Mouse (Mus musculus) limb, embryonic 12.5 days (tissue): ENCODE data around the gene Kdelr1. TPM values are rescaled to one million over a fixed set of nuclear protein-coding genes. Genes with fewer than 3 reads are reported as not detected.

Source experiments
- ATAC-seq: fragments of 200-750 bp; cut with Nextera tagmentation; 2 replicates; pipeline ENCODE4 v1.8.0; 2017; ENCODE audit warnings: low read depth, moderate TSS enrichment; ENCODE audit not compliant: insufficient number of reproducible peaks, insufficient read depth, low FRiP score, low TSS enrichment
- H3K27ac ChIP-seq: fragments of 300-500 bp; sonication (generic); 2 replicates; pipeline ENCODE4 v1.5.1; 2016; ENCODE audit warnings: mild to moderate bottlenecking, moderate library complexity
- H3K27me3 ChIP-seq: fragments of 300-500 bp; sonication (generic); 2 replicates; pipeline ENCODE4 v1.6.1; 2016; ENCODE audit warnings: mild to moderate bottlenecking, moderate library complexity
- H3K36me3 ChIP-seq: fragments of 300-500 bp; sonication (generic); 2 replicates; pipeline ENCODE4 v1.6.1; 2016; ENCODE audit warnings: mild to moderate bottlenecking, moderate library complexity
- H3K4me1 ChIP-seq: fragments of 300-500 bp; sonication (generic); replicated peaks from 2 replicates; pipeline ENCODE4 v1.6.1; 2016
- H3K4me2 ChIP-seq: fragments of 300-500 bp; sonication (generic); 2 replicates; pipeline ENCODE4 v1.6.1; 2016; ENCODE audit warnings: mild to moderate bottlenecking, moderate library complexity
- H3K4me3 ChIP-seq: fragments of 300-500 bp; sonication (generic); replicated peaks from 2 replicates; pipeline ENCODE4 v1.5.1; 2016; ENCODE audit warnings: mild to moderate bottlenecking
- H3K9ac ChIP-seq: fragments of 300-500 bp; sonication (generic); replicated peaks from 2 replicates; pipeline ENCODE4 v1.6.1; 2016; ENCODE audit warnings: mild to moderate bottlenecking, moderate library complexity
- H3K9me3 ChIP-seq: fragments of 300-500 bp; sonication (generic); 2 replicates; pipeline ENCODE4 v1.6.1; 2016; ENCODE audit warnings: mild to moderate bottlenecking, moderate library complexity
- WGBS: fragments of 180-500 bp; shearing (Covaris S2); methylation state at CpG from one replicate; pipeline ENCODE4 v1.1.7; 2016; 5-methylcytosine and 5-hydroxymethylcytosine counted together
- polyA plus RNA-seq: library from polyadenylated mRNA; unstranded; fragments of >200 nt; fragmentation: Nextera tagmentation; extraction: Ambion mirVana; gene quantifications from 2 replicates; pipeline ENCODE4 v1.2.1, GENCODE M21; 2016

Gene Kdelr1
- polyA plus RNA-seq, 1 experiment from 2014 or later: 65.6 TPM

GRCm38 (mm10) chr7:45917926-45918325 lies 45.4 kb downstream of the Kdelr1 start:
- ATAC-seq: no peak
- no peak overlapping the region for H3K4me3 ChIP-seq
- no peaks in the 10 kb centered on the region for H3K27me3 ChIP-seq
- peak overlapping the region; percentile 92 for H3K27ac ChIP-seq
- peak overlapping the region; percentile 63 for H3K4me2 ChIP-seq
- H3K4me1 ChIP-seq: peaks cover 66% of the 10 kb centered on the region
- H3K9me3 ChIP-seq: no peaks in the 10 kb centered on the region
- peak overlapping the region; percentile 40 for H3K9ac ChIP-seq
- 87% methylated on average over 15 of the region's 15 CpGs for WGBS
- H3K36me3 ChIP-seq: peaks cover 12% of the 10 kb centered on the region; the same call in 1 of the 2 replicates

- H3K9me3 ChIP-seq: no peaks in the 10 kb centered on the region
- ATAC-seq: no peak
- no peak overlapping the region for H3K27ac ChIP-seq
- H3K9ac ChIP-seq: no peak overlapping the region
- peaks cover 4% of the 10 kb centered on the region; the same call in 1 of the 2 replicates for H3K36me3 ChIP-seq
- no peaks in the 10 kb centered on the region for H3K27me3 ChIP-seq
- H3K4me1 ChIP-seq: peaks cover 69% of the 10 kb centered on the region
- peak overlapping the region; percentile 56; the same call in 1 of the 2 replicates for H3K4me2 ChIP-seq
- no peak overlapping the region for H3K4me3 ChIP-seq
- WGBS: 68% methylated on average over 14 of the region's 14 CpGs
Measured at GRCm38 (mm10) chr7:45919083-45919671, 46.6 kb downstream of the Kdelr1 start.

- ATAC-seq: no peak
- Histone ChIP-seq H3K4me2 (peak overlapping the region; percentile 56), H3K27me3 (no peaks in the 10 kb centered on the region), H3K4me3 (peak overlapping the region; percentile 37), H3K4me1 (peaks cover 66% of the 10 kb centered on the region), H3K9me3 (no peaks in the 10 kb centered on the region), H3K9ac (peak overlapping the region; percentile 48; the same call in 1 of the 2 replicates), H3K36me3 (peaks cover 4% of the 10 kb centered on the region; the same call in 1 of the 2 replicates), H3K27ac (no peak overlapping the region)
- WGBS: 79% methylated on average over 4 of the region's 4 CpGs
Measured at GRCm38 (mm10) chr7:45919761-45920160, 47.2 kb downstream of the Kdelr1 start.

GRCm38 (mm10) chr7:45920583-45921241 lies 48.1 kb downstream of the Kdelr1 start:
- Histone ChIP-seq H3K9ac (peak overlapping the region; percentile 48), H3K4me1 (peaks cover 60% of the 10 kb centered on the region), H3K27me3 (no peaks in the 10 kb centered on the region), H3K4me2 (peak overlapping the region; percentile 56), H3K27ac (peak overlapping the region; percentile 76), H3K4me3 (peak overlapping the region; percentile 37), H3K36me3 (peaks cover 4% of the 10 kb centered on the region; the same call in 1 of the 2 replicates), H3K9me3 (peaks cover 4% of the 10 kb centered on the region; the same call in 1 of the 2 replicates)
- 35% methylated on average over 9 of the region's 9 CpGs for WGBS
- ATAC-seq: no peak

GRCm38 (mm10) chr7:45921242-45921621 lies 48.7 kb downstream of the Kdelr1 start, which contains the start of gene Emp3:
Emp3 (minus strand) TSS chr7:45921404.
- WGBS: 38% methylated on average over 9 of the region's 9 CpGs
- peaks cover 4% of the 10 kb centered on the region; the same call in 1 of the 2 replicates for H3K9me3 ChIP-seq
- H3K27ac ChIP-seq: peak within 1 kb of the TSS; percentile 87
- no peaks in the 10 kb centered on the region for H3K27me3 ChIP-seq
- H3K9ac ChIP-seq: peak within 1 kb of the TSS; percentile 48
- peak within 1 kb of the TSS; percentile 37 for H3K4me3 ChIP-seq
- no peak for ATAC-seq
- peaks cover 55% of the 10 kb centered on the region for H3K4me1 ChIP-seq
- H3K36me3 ChIP-seq: peaks cover 4% of the 10 kb centered on the region; the same call in 1 of the 2 replicates
- H3K4me2 ChIP-seq: peak within 1 kb of the TSS; percentile 57

GRCm38 (mm10) chr7:45921950-45922600 lies 49.5 kb downstream of the Kdelr1 start:
- 85% methylated on average over 12 of the region's 12 CpGs for WGBS
- Histone ChIP-seq H3K9ac (no peak overlapping the region), H3K4me2 (peak overlapping the region; percentile 57)

GRCm38 (mm10) chr7:45922928-45923761 lies 50.6 kb downstream of the Kdelr1 start:
- peaks cover 38% of the 10 kb centered on the region for H3K4me1 ChIP-seq
- H3K4me2 ChIP-seq: peak overlapping the region; percentile 57
- H3K27ac ChIP-seq: peak overlapping the region; percentile 87
- H3K9ac ChIP-seq: peak overlapping the region; percentile 44; the same call in 1 of the 2 replicates
- under 1% methylated on average over 37 of the region's 37 CpGs for WGBS
- peaks cover 7% of the 10 kb centered on the region for H3K27me3 ChIP-seq
- H3K9me3 ChIP-seq: peaks cover 4% of the 10 kb centered on the region; the same call in 1 of the 2 replicates
- H3K36me3 ChIP-seq: peaks cover 4% of the 10 kb centered on the region; the same call in 1 of the 2 replicates
- ATAC-seq: peak; percentile 79
- H3K4me3 ChIP-seq: peak overlapping the region; percentile 40

More at GRCm38 (mm10) chr7:45921950-45922600, 49.5 kb downstream of the Kdelr1 start:
- H3K27me3 ChIP-seq: no peaks in the 10 kb centered on the region
- H3K36me3 ChIP-seq: peaks cover 4% of the 10 kb centered on the region; the same call in 1 of the 2 replicates
- H3K27ac ChIP-seq: peak overlapping the region; percentile 87
- no peak for ATAC-seq
- no peak overlapping the region for H3K4me3 ChIP-seq
- H3K4me1 ChIP-seq: peaks cover 49% of the 10 kb centered on the region
- H3K9me3 ChIP-seq: peaks cover 4% of the 10 kb centered on the region; the same call in 1 of the 2 replicates

GRCm38 (mm10) chr7:45923762-45924428 lies 51.3 kb downstream of the Kdelr1 start, which contains the start of gene Ccdc114:
Ccdc114 (plus strand) TSS chr7:45924072.
- peak; percentile 28; the same call in 1 of the 2 replicates for ATAC-seq
- Histone ChIP-seq H3K4me3 (peak within 1 kb of the TSS; percentile 40), H3K9me3 (peaks cover 4% of the 10 kb centered on the region; the same call in 1 of the 2 replicates), H3K4me2 (peak within 1 kb of the TSS; percentile 57), H3K9ac (peak within 1 kb of the TSS; percentile 44; the same call in 1 of the 2 replicates), H3K27ac (peak within 1 kb of the TSS; percentile 87), H3K4me1 (peaks cover 39% of the 10 kb centered on the region), H3K27me3 (peaks cover 12% of the 10 kb centered on the region), H3K36me3 (peaks cover 4% of the 10 kb centered on the region; the same call in 1 of the 2 replicates)
- WGBS: 6% methylated on average over 24 of the region's 24 CpGs

GRCm38 (mm10) chr7:45924429-45924816 lies 51.9 kb downstream of the Kdelr1 start:
- WGBS: 13% methylated on average over 14 of the region's 14 CpGs
- H3K9ac ChIP-seq: 0 out of 2 replicates have a peak overlapping the region, but pooled peaks have one; percentile 34

More at GRCm38 (mm10) chr7:45924429-45924816, 51.9 kb downstream of the Kdelr1 start:
- peaks cover 16% of the 10 kb centered on the region for H3K27me3 ChIP-seq
- H3K36me3 ChIP-seq: no peaks in the 10 kb centered on the region
- ATAC-seq: no peak
- peaks cover 37% of the 10 kb centered on the region for H3K4me1 ChIP-seq
- peak overlapping the region; percentile 87; the same call in 1 of the 2 replicates for H3K27ac ChIP-seq
- peak overlapping the region; percentile 40 for H3K4me3 ChIP-seq
- H3K4me2 ChIP-seq: peak overlapping the region; percentile 57
- H3K9me3 ChIP-seq: peaks cover 4% of the 10 kb centered on the region; the same call in 1 of the 2 replicates
